Mouse (Mus musculus): Measurements from ENCODE around the gene Rpl29. TPM values are rescaled to one million over a fixed set of nuclear protein-coding genes. Genes with fewer than 3 reads are reported as not detected.

Rpl29 gene
- polyA plus RNA-seq, 1 experiment from 2014 or later = 1,256 TPM

DNA sequence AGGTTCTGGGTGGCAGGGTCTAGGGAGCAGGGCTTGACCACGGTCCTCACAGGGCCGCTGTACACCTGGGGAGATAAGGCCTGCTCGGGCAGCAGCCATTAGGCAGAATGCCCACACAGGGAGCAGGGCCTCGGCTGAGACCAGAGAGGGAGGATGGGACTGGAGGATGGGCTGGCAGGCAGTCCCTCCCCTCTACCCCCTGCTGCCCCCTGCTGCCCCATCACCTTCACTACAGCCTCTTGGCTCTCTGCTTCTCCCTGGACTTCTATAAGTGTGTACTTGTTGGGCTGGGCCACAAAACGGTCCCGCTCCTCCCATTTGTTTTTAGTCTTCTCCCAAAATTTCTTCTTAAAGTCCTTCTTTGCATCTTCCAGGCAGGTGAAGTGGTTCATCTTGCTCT, 45.2 kb downstream of the Rpl29 start:
- no peak for ATAC-seq (ENCODE audit: insufficient number of reproducible peaks, insufficient read depth, low FRiP score, low read depth)
- peaks cover 27% of the 10 kb centered on the region for H3K4me1 ChIP-seq (ENCODE audit: control insufficient read depth, insufficient read depth, low read length)
- H3K4me3 ChIP-seq (ENCODE audit: low read depth, low read length) = no peak overlapping the region
- H3K4me2 ChIP-seq (replicated peaks; ENCODE audit: low read depth, low read length) = no peak overlapping the region
- H3K36me3 ChIP-seq (ENCODE audit: control insufficient read depth, insufficient read depth, low read length) = no peaks in the 10 kb centered on the region
- no peak overlapping the region for H3K9ac ChIP-seq (replicated peaks; ENCODE audit: low read depth, low read length)
- no peak overlapping the region for H3K27ac ChIP-seq (ENCODE audit: low read length)
- H3K9me3 ChIP-seq (ENCODE audit: control insufficient read depth, low read depth, low read length) = no peaks in the 10 kb centered on the region
- H3K27me3 ChIP-seq (ENCODE audit: control insufficient read depth, insufficient read depth, low read length) = no peaks in the 10 kb centered on the region
- WGBS = 7% methylated on average over 6 of the region's 6 CpGs

DNA sequence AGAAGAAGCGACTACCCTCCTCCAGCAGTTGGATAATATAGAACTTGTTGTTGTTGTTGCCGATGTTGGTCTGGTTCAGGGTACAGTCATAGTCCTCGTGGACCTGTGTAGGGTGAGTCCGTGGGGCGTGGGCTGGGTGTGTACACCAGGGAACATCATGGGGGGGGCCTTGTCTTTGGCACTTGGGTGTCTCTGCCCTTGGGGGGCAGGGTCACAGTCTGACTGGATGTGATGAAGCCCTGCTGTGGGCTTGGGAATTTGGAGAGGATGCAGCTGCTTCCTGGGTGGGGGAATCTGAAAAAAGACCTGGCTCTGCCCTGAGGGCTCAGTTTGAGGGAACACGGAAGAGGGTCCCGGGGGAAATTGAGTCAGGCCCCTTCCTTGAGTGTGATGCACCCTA, 45.8 kb downstream of the Rpl29 start:
- no peak for ATAC-seq (ENCODE audit: insufficient number of reproducible peaks, insufficient read depth, low FRiP score, low read depth)
- H3K4me2 ChIP-seq (replicated peaks; ENCODE audit: low read depth, low read length) = no peak overlapping the region

DNA sequence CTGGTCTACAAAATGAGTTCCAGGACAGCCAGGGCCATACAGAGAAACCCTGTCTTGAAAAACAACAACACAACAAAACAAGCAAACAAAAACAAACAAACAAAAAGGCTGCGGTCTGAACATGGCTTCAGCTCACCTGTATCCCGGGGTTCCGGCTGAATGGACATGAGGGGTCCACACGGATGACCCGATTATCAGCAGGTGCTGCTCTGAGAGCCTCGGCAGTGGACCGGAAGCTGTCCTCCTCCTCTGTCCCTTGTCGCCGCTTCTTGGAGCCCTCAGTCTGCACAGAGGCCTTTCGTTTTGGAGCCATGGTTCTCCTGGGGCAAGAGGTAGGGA, 46.4 kb downstream of the Rpl29 start, which contains the start of gene Rrp9:
Gene Rrp9, plus strand, starts transcription at position 301 of the 339 bp plus-strand sequence.
- Histone ChIP-seq H3K27me3 (ENCODE audit: control insufficient read depth, insufficient read depth, low read length) (no peaks in the 10 kb centered on the region), H3K4me1 (ENCODE audit: control insufficient read depth, insufficient read depth, low read length) (peaks cover 27% of the 10 kb centered on the region), H3K27ac (ENCODE audit: low read length) (peak within 1 kb of the TSS; percentile 59), H3K9me3 (ENCODE audit: control insufficient read depth, low read depth, low read length) (no peaks in the 10 kb centered on the region), H3K4me2 (replicated peaks; ENCODE audit: low read depth, low read length) (peak within 1 kb of the TSS; percentile 31), H3K36me3 (ENCODE audit: control insufficient read depth, insufficient read depth, low read length) (peaks cover 5% of the 10 kb centered on the region), H3K9ac (replicated peaks; ENCODE audit: low read depth, low read length) (peak within 1 kb of the TSS; percentile 15), H3K4me3 (ENCODE audit: low read depth, low read length) (peak within 1 kb of the TSS; percentile 11)
- 82% methylated on average over 10 of the region's 10 CpGs for WGBS
- ATAC-seq (ENCODE audit: insufficient number of reproducible peaks, insufficient read depth, low FRiP score, low read depth) = no peak

More for the DNA sequence above, 45.8 kb downstream of the Rpl29 start:
- Histone ChIP-seq H3K4me1 (ENCODE audit: control insufficient read depth, insufficient read depth, low read length) (peaks cover 27% of the 10 kb centered on the region), H3K4me3 (ENCODE audit: low read depth, low read length) (no peak overlapping the region), H3K36me3 (ENCODE audit: control insufficient read depth, insufficient read depth, low read length) (peaks cover under 1% of the 10 kb centered on the region; the same call in 1 of the 2 replicates), H3K27ac (ENCODE audit: low read length) (no peak overlapping the region), H3K9me3 (ENCODE audit: control insufficient read depth, low read depth, low read length) (no peaks in the 10 kb centered on the region), H3K27me3 (ENCODE audit: control insufficient read depth, insufficient read depth, low read length) (no peaks in the 10 kb centered on the region), H3K9ac (replicated peaks; ENCODE audit: low read depth, low read length) (no peak overlapping the region)
- WGBS = 63% methylated on average over 7 of the region's 7 CpGs

DNA sequence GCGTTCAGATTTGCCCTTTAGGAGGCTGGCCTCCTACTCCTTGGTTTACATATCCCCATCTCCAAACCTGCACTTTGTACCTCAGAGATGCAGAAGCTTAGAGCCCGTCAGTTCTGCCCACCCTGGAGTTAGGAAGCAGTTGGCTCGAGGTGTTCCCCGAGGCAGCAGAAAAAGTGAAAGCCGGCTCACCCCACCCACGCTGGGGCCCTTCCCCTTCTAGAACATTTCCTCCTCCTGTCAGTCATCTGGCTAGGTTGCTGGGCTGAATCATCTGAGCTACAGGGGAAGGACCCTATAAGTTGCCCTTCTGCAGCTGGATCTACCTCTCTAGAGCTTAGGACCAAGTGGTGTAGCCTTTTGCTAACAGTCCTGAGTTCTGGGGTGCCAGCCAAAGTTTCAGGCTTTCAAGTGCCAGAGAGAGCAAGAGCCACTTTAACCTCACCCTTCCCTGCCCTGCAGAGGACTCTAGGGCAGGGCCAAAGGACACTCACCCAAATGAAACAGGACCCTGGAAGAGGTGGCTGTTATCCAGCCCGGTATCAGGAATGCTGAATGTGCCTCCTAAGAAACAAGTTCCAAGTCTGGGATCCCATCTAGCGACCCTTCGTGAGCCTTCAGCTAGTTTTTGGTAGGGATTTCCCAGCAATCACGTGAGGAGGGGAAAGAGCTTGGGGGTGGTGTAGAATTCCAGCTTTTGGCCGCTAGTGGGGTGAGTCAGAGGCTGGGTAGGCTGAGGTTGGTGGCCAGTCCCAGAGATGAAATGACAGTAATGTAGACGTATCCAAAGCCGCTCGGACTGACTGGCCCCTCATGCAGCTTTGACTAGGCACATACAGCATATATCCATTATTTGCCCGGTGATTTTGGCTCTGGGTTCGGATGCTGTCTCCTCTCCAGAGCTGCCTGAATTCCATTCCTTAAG, 47.0 kb downstream of the Rpl29 start:
- peak; percentile 48; the same call in 1 of the 2 replicates for ATAC-seq (ENCODE audit: insufficient number of reproducible peaks, insufficient read depth, low FRiP score, low read depth)
- peak overlapping the region; percentile 11 for H3K4me3 ChIP-seq (ENCODE audit: low read depth, low read length)
- peaks cover 27% of the 10 kb centered on the region for H3K4me1 ChIP-seq (ENCODE audit: control insufficient read depth, insufficient read depth, low read length)
- H3K9ac ChIP-seq (replicated peaks; ENCODE audit: low read depth, low read length) = peak overlapping the region; percentile 15
- no peaks in the 10 kb centered on the region for H3K27me3 ChIP-seq (ENCODE audit: control insufficient read depth, insufficient read depth, low read length)
- WGBS = 24% methylated on average over 16 of the region's 16 CpGs
- peak overlapping the region; percentile 31 for H3K4me2 ChIP-seq (replicated peaks; ENCODE audit: low read depth, low read length)
- H3K9me3 ChIP-seq (ENCODE audit: control insufficient read depth, low read depth, low read length) = no peaks in the 10 kb centered on the region
- peaks cover 11% of the 10 kb centered on the region for H3K36me3 ChIP-seq (ENCODE audit: control insufficient read depth, insufficient read depth, low read length)
- peak overlapping the region; percentile 59 for H3K27ac ChIP-seq (ENCODE audit: low read length)

DNA sequence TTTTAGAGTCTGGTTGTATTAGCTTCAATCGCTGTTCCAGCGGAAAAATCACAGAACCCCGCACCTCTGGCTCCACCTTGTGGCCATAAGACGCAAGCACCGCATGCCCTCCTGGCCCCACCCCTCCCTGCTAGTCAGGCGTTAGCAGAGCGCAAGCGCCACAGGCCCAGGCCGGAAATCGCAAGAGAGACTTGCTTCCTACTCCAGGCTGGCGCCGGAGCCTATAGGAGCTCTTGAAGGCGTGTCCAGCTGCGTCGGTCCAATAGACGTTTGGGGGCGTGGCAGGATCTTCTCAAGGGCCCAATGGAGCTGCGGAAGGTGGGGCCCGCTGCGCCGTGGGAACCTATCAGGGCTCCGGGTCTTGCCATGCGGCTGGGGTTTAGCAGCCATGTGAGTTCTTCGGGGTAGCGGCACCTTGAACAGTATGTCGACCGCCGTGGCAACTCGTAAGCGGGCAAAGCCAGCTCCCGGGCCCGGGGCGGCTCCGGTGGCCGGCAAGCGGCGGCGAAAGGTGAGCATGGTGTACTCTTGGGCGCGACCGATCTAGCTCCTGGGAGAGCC, 47.8 kb downstream of the Rpl29 start, which contains the start of gene Parp3:
Gene Parp3, minus strand, starts transcription at position 26 of the 561 bp plus-strand sequence.
- Histone ChIP-seq H3K27ac (ENCODE audit: low read length) (peak within 1 kb of the TSS; percentile 59), H3K4me3 (ENCODE audit: low read depth, low read length) (peak within 1 kb of the TSS; percentile 75), H3K36me3 (ENCODE audit: control insufficient read depth, insufficient read depth, low read length) (peaks cover 11% of the 10 kb centered on the region), H3K27me3 (ENCODE audit: control insufficient read depth, insufficient read depth, low read length) (no peaks in the 10 kb centered on the region), H3K9me3 (ENCODE audit: control insufficient read depth, low read depth, low read length) (no peaks in the 10 kb centered on the region), H3K4me2 (replicated peaks; ENCODE audit: low read depth, low read length) (peak within 1 kb of the TSS; percentile 94), H3K9ac (replicated peaks; ENCODE audit: low read depth, low read length) (peak within 1 kb of the TSS; percentile 37), H3K4me1 (ENCODE audit: control insufficient read depth, insufficient read depth, low read length) (peaks cover 23% of the 10 kb centered on the region)
- 2% methylated on average over 41 of the region's 41 CpGs for WGBS
- peak; percentile 97 for ATAC-seq (ENCODE audit: insufficient number of reproducible peaks, insufficient read depth, low FRiP score, low read depth)

DNA sequence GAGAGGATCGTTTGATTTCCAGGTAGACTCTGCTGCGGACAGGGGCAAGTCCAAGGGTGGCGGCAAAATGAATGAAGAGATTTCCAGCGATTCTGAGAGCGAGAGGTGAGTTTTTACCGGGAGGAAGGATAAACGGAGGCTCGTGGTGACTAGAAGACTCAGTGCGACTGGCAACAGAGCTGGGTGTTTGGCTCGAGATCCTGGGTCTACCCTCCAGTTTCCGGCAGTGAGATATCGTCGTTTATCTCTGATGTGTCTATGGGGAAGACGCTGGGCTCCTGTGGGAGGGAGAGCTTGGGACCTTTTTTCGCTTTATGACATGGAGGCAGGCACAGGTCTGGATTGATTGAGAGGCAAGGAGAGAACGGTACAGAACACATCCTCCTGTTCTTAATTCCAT, 48.4 kb downstream of the Rpl29 start:
- Histone ChIP-seq H3K4me3 (ENCODE audit: low read depth, low read length) (peak overlapping the region; percentile 75), H3K4me1 (ENCODE audit: control insufficient read depth, insufficient read depth, low read length) (peaks cover 18% of the 10 kb centered on the region), H3K27me3 (ENCODE audit: control insufficient read depth, insufficient read depth, low read length) (no peaks in the 10 kb centered on the region), H3K4me2 (replicated peaks; ENCODE audit: low read depth, low read length) (peak overlapping the region; percentile 94), H3K9ac (replicated peaks; ENCODE audit: low read depth, low read length) (peak overlapping the region; percentile 37), H3K27ac (ENCODE audit: low read length) (no peak overlapping the region), H3K36me3 (ENCODE audit: control insufficient read depth, insufficient read depth, low read length) (peaks cover 12% of the 10 kb centered on the region), H3K9me3 (ENCODE audit: control insufficient read depth, low read depth, low read length) (no peaks in the 10 kb centered on the region)
- ATAC-seq (ENCODE audit: insufficient number of reproducible peaks, insufficient read depth, low FRiP score, low read depth) = no peak
- 3% methylated on average over 16 of the region's 16 CpGs for WGBS

DNA sequence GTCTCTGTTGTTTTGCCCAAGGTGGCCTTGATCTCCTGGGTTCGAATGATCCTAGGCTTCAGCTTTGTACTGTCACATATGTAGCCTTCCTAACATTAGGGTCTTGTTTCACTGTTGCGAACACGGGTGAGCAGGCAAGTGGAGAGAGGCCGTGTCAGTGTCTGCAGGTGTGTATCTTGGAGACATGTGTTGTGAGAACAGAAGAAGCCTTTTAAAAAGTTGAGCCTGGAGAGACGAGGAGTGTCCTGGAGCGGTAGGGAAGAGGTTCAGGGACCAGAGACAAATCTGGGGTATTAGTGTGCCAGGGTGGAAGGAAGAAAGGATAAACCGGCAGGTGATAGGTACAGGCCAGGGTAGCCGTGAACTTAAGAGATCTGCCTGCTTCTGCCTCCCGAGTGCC, 48.8 kb downstream of the Rpl29 start:
- no peak overlapping the region for H3K27ac ChIP-seq (ENCODE audit: low read length)
- peak overlapping the region; percentile 94 for H3K4me2 ChIP-seq (replicated peaks; ENCODE audit: low read depth, low read length)
- ATAC-seq (ENCODE audit: insufficient number of reproducible peaks, insufficient read depth, low FRiP score, low read depth) = no peak
- peak overlapping the region; percentile 75 for H3K4me3 ChIP-seq (ENCODE audit: low read depth, low read length)
- H3K9me3 ChIP-seq (ENCODE audit: control insufficient read depth, low read depth, low read length) = no peaks in the 10 kb centered on the region
- H3K27me3 ChIP-seq (ENCODE audit: control insufficient read depth, insufficient read depth, low read length) = no peaks in the 10 kb centered on the region
- H3K9ac ChIP-seq (replicated peaks; ENCODE audit: low read depth, low read length) = peak overlapping the region; percentile 37; the same call in 1 of the 2 replicates
- WGBS = 80% methylated on average over 9 of the region's 9 CpGs
- H3K36me3 ChIP-seq (ENCODE audit: control insufficient read depth, insufficient read depth, low read length) = peaks cover 15% of the 10 kb centered on the region
- H3K4me1 ChIP-seq (ENCODE audit: control insufficient read depth, insufficient read depth, low read length) = peaks cover 18% of the 10 kb centered on the region

DNA sequence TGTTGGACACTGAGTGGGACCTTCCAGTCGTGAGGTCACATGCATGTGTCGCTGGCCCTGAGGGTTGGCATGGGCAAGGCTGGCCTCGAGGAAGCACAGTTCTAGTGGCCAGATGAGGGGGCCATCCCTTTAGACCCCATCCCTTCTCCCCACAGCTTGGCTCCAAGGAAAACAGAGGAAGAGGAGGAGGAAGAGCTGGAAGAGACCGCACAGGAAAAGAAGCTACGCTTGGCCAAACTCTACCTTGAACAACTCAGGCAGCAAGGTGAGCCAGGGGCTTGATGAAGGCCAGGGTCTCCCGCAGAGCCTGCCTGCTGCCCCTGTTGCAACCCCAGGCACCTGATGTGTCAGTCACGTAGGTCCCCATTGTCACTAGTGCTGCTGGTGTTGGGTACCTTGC, 51.3 kb downstream of the Rpl29 start:
- 94% methylated on average over 7 of the region's 7 CpGs for WGBS
- Histone ChIP-seq H3K4me3 (ENCODE audit: low read depth, low read length) (no peak overlapping the region), H3K27ac (ENCODE audit: low read length) (no peak overlapping the region), H3K9ac (replicated peaks; ENCODE audit: low read depth, low read length) (no peak overlapping the region), H3K27me3 (ENCODE audit: control insufficient read depth, insufficient read depth, low read length) (no peaks in the 10 kb centered on the region), H3K4me2 (replicated peaks; ENCODE audit: low read depth, low read length) (no peak overlapping the region), H3K36me3 (ENCODE audit: control insufficient read depth, insufficient read depth, low read length) (peaks cover 30% of the 10 kb centered on the region), H3K4me1 (ENCODE audit: control insufficient read depth, insufficient read depth, low read length) (peaks cover 6% of the 10 kb centered on the region), H3K9me3 (ENCODE audit: control insufficient read depth, low read depth, low read length) (no peaks in the 10 kb centered on the region)
- ATAC-seq (ENCODE audit: insufficient number of reproducible peaks, insufficient read depth, low FRiP score, low read depth) = no peak

All from stomach, embryonic 14.5 days (tissue).